ENCODE assay signal across 8 mouse cellular contexts in genomic region chr10:81572133-81572671, GRCm38 (mm10). TPM values are rescaled to one million over a fixed set of nuclear protein-coding genes. Genes with fewer than 3 reads are reported as not detected.
DNase-seq lines count a peak whose midpoint lies in the region; ATAC-seq and TF ChIP-seq lines count a peak whose summit lies in the region.

No protein-coding gene starts in this region.

- H3K9ac ChIP-seq in limb, embryonic 13.5 days, result peak overlapping the region; percentile 27; the same call in 1 of the 2 replicates
- no peak overlapping the region for H3K9ac ChIP-seq in stomach, postnatal 0 days (ENCODE audit: low read length)

- peak overlapping the region; percentile 25 for H3K4me3 ChIP-seq in limb, embryonic 13.5 days
- H3K4me3 ChIP-seq in stomach, postnatal 0 days (ENCODE audit: low read depth, low read length), result peak overlapping the region; percentile 38; the same call in 1 of the 2 replicates

- 6% methylated on average over 9 of the region's 9 CpGs for WGBS in limb, embryonic 13.5 days
- 11% methylated on average over 9 of the region's 9 CpGs for WGBS in stomach, postnatal 0 days

- peaks cover 32% of the 10 kb centered on the region for H3K27me3 ChIP-seq in limb, embryonic 13.5 days
- H3K27me3 ChIP-seq in stomach, postnatal 0 days (ENCODE audit: control insufficient read depth, insufficient read depth, low read length), result no peaks in the 10 kb centered on the region

- H3K9me3 ChIP-seq in limb, embryonic 13.5 days, result no peaks in the 10 kb centered on the region
- H3K9me3 ChIP-seq in stomach, postnatal 0 days (ENCODE audit: control insufficient read depth, low read length), result no peaks in the 10 kb centered on the region

- DNase-seq in cerebellum, adult 18-20 months, result peak; percentile 40 to 58
- no peak for DNase-seq in cerebellum, adult 11 months
- DNase-seq in thymus, postnatal 4 days, result peak; percentile 36
- no peak for DNase-seq in thymus, adult 18-20 months
- DNase-seq in stomach, postnatal 0 days (ENCODE audit: low spot score), result no peak
- DNase-seq in right cerebral cortex, adult 18-20 months, result no peak
- no peak for DNase-seq in T-cell, adult 2 months (ENCODE audit: low spot score)

- TF ChIP-seq EP300 in stomach, postnatal 0 days (optimal IDR thresholded peaks at IDR 0.05), result no peak

- peak overlapping the region; percentile 63 for H3K4me2 ChIP-seq in limb, embryonic 13.5 days (replicated peaks)
- H3K4me2 ChIP-seq in stomach, postnatal 0 days (replicated peaks; ENCODE audit: low read depth), result peak overlapping the region; percentile 69

- peaks cover 84% of the 10 kb centered on the region for H3K4me1 ChIP-seq in limb, embryonic 13.5 days
- H3K4me1 ChIP-seq in stomach, postnatal 0 days (replicated peaks; ENCODE audit: control insufficient read depth, insufficient read depth), result peaks cover 19% of the 10 kb centered on the region

- H3K36me3 ChIP-seq in limb, embryonic 13.5 days, result peaks cover 5% of the 10 kb centered on the region
- H3K36me3 ChIP-seq in stomach, postnatal 0 days (ENCODE audit: control insufficient read depth, insufficient read depth, low read length), result no peaks in the 10 kb centered on the region

- TF ChIP-seq CTCF in stomach, postnatal 0 days (IDR thresholded peaks at IDR 0.05; ENCODE audit: low read depth), result no peak

- peak overlapping the region; percentile 82 for H3K27ac ChIP-seq in limb, embryonic 13.5 days
- H3K27ac ChIP-seq in stomach, postnatal 0 days (replicated peaks), result peak overlapping the region; percentile 40; the same call in 1 of the 2 replicates

- no peak; the same call in 1 of the 2 replicates for ATAC-seq in limb, embryonic 13.5 days (ENCODE audit: low FRiP score, low read depth)
- 0 out of 2 replicates have a peak, but pooled peaks have one; percentile 0 for ATAC-seq in stomach, postnatal 0 days (ENCODE audit: low FRiP score, low TSS enrichment)

RNA-seq across cellular contexts. Expression of gene Tle2, which starts 2.2 kb away (rescaled TPM):
- polyA plus RNA-seq in limb, embryonic 13.5 days (2015; fragmentation: Nextera tagmentation; extraction: Ambion mirVana), result 68.8 and 69.8 TPM in 2 replicates
- 4.8 and 6.9 TPM in 2 replicates for polyA plus RNA-seq in stomach, postnatal 0 days (2015; fragmentation: Nextera tagmentation; extraction: Ambion mirVana)

RNA-seq across cellular contexts. Expression of gene Aes, which starts 12.9 kb away (rescaled TPM):
- 477 and 492 TPM in 2 replicates for polyA plus RNA-seq in limb, embryonic 13.5 days (2015; fragmentation: Nextera tagmentation; extraction: Ambion mirVana)
- polyA plus RNA-seq in stomach, postnatal 0 days (2015; fragmentation: Nextera tagmentation; extraction: Ambion mirVana), result 429 and 495 TPM in 2 replicates

RNA-seq across cellular contexts. Expression of gene Gna11, which starts 27.2 kb away (rescaled TPM):
- polyA plus RNA-seq in limb, embryonic 13.5 days (2015; fragmentation: Nextera tagmentation; extraction: Ambion mirVana), result 89.8 and 89.9 TPM in 2 replicates
- polyA plus RNA-seq in stomach, postnatal 0 days (2015; fragmentation: Nextera tagmentation; extraction: Ambion mirVana), result 62.5 and 70.7 TPM in 2 replicates

RNA-seq across cellular contexts. Expression of gene Tle6, which starts 28.7 kb away (rescaled TPM):
- 13.8 and 18.4 TPM in 2 replicates for polyA plus RNA-seq in limb, embryonic 13.5 days (2015; fragmentation: Nextera tagmentation; extraction: Ambion mirVana)
- polyA plus RNA-seq in stomach, postnatal 0 days (2015; fragmentation: Nextera tagmentation; extraction: Ambion mirVana), result 7.6 and 8.9 TPM in 2 replicates

RNA-seq across cellular contexts. Expression of gene BC025920, which starts 33.9 kb away (rescaled TPM):
- 1.3 and 1.5 TPM in 2 replicates for polyA plus RNA-seq in limb, embryonic 13.5 days (2015; fragmentation: Nextera tagmentation; extraction: Ambion mirVana)
- 0.24 and 0.35 TPM in 2 replicates for polyA plus RNA-seq in stomach, postnatal 0 days (2015; fragmentation: Nextera tagmentation; extraction: Ambion mirVana)

Comparison
In these comparisons a context has a peak if more than half of its experiments do, and no peak if none do; other contexts are left out.
1. DNase-seq: peak in cerebellum, adult 18-20 months (2 of 2) and thymus, postnatal 4 days (single experiment); none in cerebellum, adult 11 months (single experiment), thymus, adult 18-20 months (0 of 2), stomach, postnatal 0 days (single experiment), right cerebral cortex, adult 18-20 months (single experiment) and T-cell, adult 2 months (single experiment).